Mouse (Mus musculus) MEL (cell line): ENCODE measurements around the gene Myo1e. TPM values are rescaled to one million over a fixed set of nuclear protein-coding genes. Genes with fewer than 3 reads are reported as not detected.

ENCODE experiments used
- DNase-seq: peaks from one replicate; pipeline ENCODE4 v3.0.0; 2011; ENCODE audit warnings: low read depth, low spot score
- H3K27ac ChIP-seq: 2 replicates; pipeline ENCODE4 v1.5.1; 2012; ENCODE audit warnings: low read depth, mild to moderate bottlenecking, control low read depth, low read length, moderate library complexity; ENCODE audit not compliant: control insufficient read depth
- H3K27me3 ChIP-seq, 2 experiments: fragments of 150-350 bp in 1 of 2; sonication (generic) in 1 of 2; 2 replicates each; pipeline ENCODE4 v1.6.1; 2012; ENCODE audit warnings: low read length in 2 of 2, mild to moderate bottlenecking in 2 of 2, improper control_type of control experiment in 1 of 2, moderate library complexity in 1 of 2; ENCODE audit not compliant: insufficient read depth in 2 of 2, control insufficient read depth in 1 of 2
- H3K36me3 ChIP-seq, 2 experiments: 2 replicates each; pipeline ENCODE4 v1.6.1; 2012 to 2014; ENCODE audit warnings: low read length in 2 of 2, improper control_type of control experiment in 1 of 2, inconsistent platforms in 1 of 2, mild to moderate bottlenecking in 1 of 2; ENCODE audit not compliant: insufficient read depth in 2 of 2, control insufficient read depth in 1 of 2
- H3K4me1 ChIP-seq, 2 experiments: fragments of 150-350 bp in 1 of 2; sonication (generic) in 1 of 2; 2 replicates each; pipeline ENCODE4 v1.6.1; 2012; ENCODE audit warnings: low read length in 2 of 2, improper control_type of control experiment in 1 of 2, mild to moderate bottlenecking in 1 of 2; ENCODE audit not compliant: insufficient read depth in 2 of 2, control insufficient read depth in 1 of 2
- H3K4me3 ChIP-seq, 2 experiments: fragments of 150-350 bp in 1 of 2; sonication (generic) in 1 of 2; 2 replicates each; pipeline ENCODE4 v1.5.1; 2012; ENCODE audit warnings: low read depth in 2 of 2, low read length in 2 of 2, mild to moderate bottlenecking in 2 of 2, moderate library complexity in 2 of 2, control low read depth in 1 of 2, improper control_type of control experiment in 1 of 2; ENCODE audit not compliant: control insufficient read depth in 1 of 2, insufficient read depth in 1 of 2
- H3K79me2 ChIP-seq: 2 replicates; pipeline ENCODE4 v1.6.1; 2012; ENCODE audit warnings: mild to moderate bottlenecking, low read length, moderate library complexity; ENCODE audit not compliant: control insufficient read depth, poor library complexity, insufficient read depth
- H3K9ac ChIP-seq: 2 replicates; pipeline ENCODE4 v1.6.1; 2012; ENCODE audit warnings: low read depth, mild to moderate bottlenecking, control low read depth, low read length, moderate library complexity; ENCODE audit not compliant: control insufficient read depth, poor library complexity, severe bottlenecking
- H3K9me3 ChIP-seq: fragments of 150-350 bp; sonication (generic); replicated peaks from 2 replicates; pipeline ENCODE4 v1.6.1; 2012; ENCODE audit warnings: mild to moderate bottlenecking, low read length, improper control_type of control experiment, moderate library complexity; ENCODE audit not compliant: insufficient read depth
- EP300 ChIP-seq, 2 experiments: IDR thresholded peaks; 2 replicates each; pipeline ENCODE4 v1.6.1; 2011; ENCODE audit warnings: improper control_type of control experiment in 2 of 2, low read length in 2 of 2, low read depth in 1 of 2, mild to moderate bottlenecking in 1 of 2
- ETS1 ChIP-seq: IDR thresholded peaks from 2 replicates; pipeline ENCODE4 v1.6.1; 2012; ENCODE audit warnings: low read depth, mild to moderate bottlenecking, inconsistent platforms, low read length, improper control_type of control experiment, moderate library complexity
- HCFC1 ChIP-seq: IDR thresholded peaks from 2 replicates; pipeline ENCODE4 v1.6.1; 2012; ENCODE audit warnings: low read depth, mild to moderate bottlenecking, inconsistent platforms, low read length, improper control_type of control experiment, moderate library complexity
- MAFK ChIP-seq: IDR thresholded peaks from 2 replicates; pipeline ENCODE4 v1.6.1; 2011; ENCODE audit warnings: low read depth, mild to moderate bottlenecking, low read length, improper control_type of control experiment, borderline replicate concordance
- MAX ChIP-seq: IDR thresholded peaks from 2 replicates; pipeline ENCODE4 v1.6.1; 2011; ENCODE audit warnings: low read length, improper control_type of control experiment
- MEF2A ChIP-seq: IDR thresholded peaks from 2 replicates; pipeline ENCODE4 v1.6.1; 2014; ENCODE audit warnings: low read depth, mild to moderate bottlenecking, inconsistent platforms, low read length, improper control_type of control experiment; ENCODE audit not compliant: poor library complexity, insufficient replicate concordance, severe bottlenecking; ENCODE audit errors: extremely low read depth
- NRF1 ChIP-seq: IDR thresholded peaks from 2 replicates; pipeline ENCODE4 v1.6.1; 2014; ENCODE audit warnings: low read depth, mild to moderate bottlenecking, inconsistent platforms, low read length, improper control_type of control experiment, moderate library complexity; ENCODE audit not compliant: poor library complexity, insufficient read depth, severe bottlenecking
- POLR2A ChIP-seq, 2 experiments: IDR thresholded peaks; 2 replicates each; pipeline ENCODE4 v1.6.1; 2011 to 2012; ENCODE audit warnings: low read length in 2 of 2, mild to moderate bottlenecking in 2 of 2, control low read depth in 1 of 2, improper control_type of control experiment in 1 of 2, low read depth in 1 of 2, moderate library complexity in 1 of 2; ENCODE audit not compliant: control insufficient read depth in 1 of 2, insufficient read depth in 1 of 2, poor library complexity in 1 of 2
- POLR2AphosphoS2 ChIP-seq: IDR thresholded peaks from 2 replicates; pipeline ENCODE4 v1.6.1; 2011; ENCODE audit warnings: low read length, improper control_type of control experiment
- POLR2AphosphoS5 ChIP-seq: IDR thresholded peaks from 2 replicates; pipeline ENCODE4 v1.6.1; 2012; ENCODE audit warnings: low read depth, borderline replicate concordance, mild to moderate bottlenecking, inconsistent platforms, low read length, moderate library complexity, mixed read lengths
- RAD21 ChIP-seq: IDR thresholded peaks from 2 replicates; pipeline ENCODE4 v1.6.1; 2011; ENCODE audit warnings: mild to moderate bottlenecking, low read depth, low read length, improper control_type of control experiment
- RCOR1 ChIP-seq: IDR thresholded peaks from 2 replicates; pipeline ENCODE4 v1.6.1; 2012; ENCODE audit warnings: low read depth, mild to moderate bottlenecking, inconsistent platforms, low read length, improper control_type of control experiment
- SIN3A ChIP-seq: IDR thresholded peaks from 2 replicates; pipeline ENCODE4 v1.6.1; 2012; ENCODE audit warnings: low read length, improper control_type of control experiment, inconsistent platforms
- USF2 ChIP-seq, 2 experiments: IDR thresholded peaks; 2 replicates each; pipeline ENCODE4 v1.6.1; 2011 to 2012; ENCODE audit warnings: improper control_type of control experiment in 2 of 2, low read length in 2 of 2, borderline replicate concordance in 1 of 2, inconsistent platforms in 1 of 2, low read depth in 1 of 2, mild to moderate bottlenecking in 1 of 2; ENCODE audit not compliant: insufficient read depth in 1 of 2
- ZKSCAN1 ChIP-seq: IDR thresholded peaks from 2 replicates; pipeline ENCODE4 v1.6.1; 2012; ENCODE audit warnings: low read depth, mild to moderate bottlenecking, inconsistent platforms, low read length, improper control_type of control experiment, moderate library complexity
- ZMIZ1 ChIP-seq: IDR thresholded peaks from 2 replicates; pipeline ENCODE4 v1.6.1; 2012; ENCODE audit warnings: low read depth, mild to moderate bottlenecking, inconsistent platforms, low read length, improper control_type of control experiment, moderate library complexity
- ZNF384 ChIP-seq: IDR thresholded peaks from 2 replicates; pipeline ENCODE4 v1.6.1; 2012; ENCODE audit warnings: low read depth, mild to moderate bottlenecking, inconsistent platforms, low read length, improper control_type of control experiment
- polyA plus RNA-seq, 2 experiments: library from polyadenylated mRNA; stranded (reverse) in 1 of 2; unstranded in 1 of 2; fragments of >175 nt in 1 of 2; fragments of >200 nt in 1 of 2; gene quantifications; 2 replicates each; pipeline versions ENCODE4 v1.2.1 to v1.2.4; 2012; ENCODE audit warnings: low replicate concordance in 2 of 2, low read depth in 1 of 2; ENCODE audit not compliant: insufficient read length in 2 of 2, insufficient read depth in 1 of 2, missing spikeins in 1 of 2
- total RNA-seq: library from RNA; depleted of rRNA; stranded (reverse); fragments of 300-350 nt; gene quantifications from 2 replicates; pipeline ENCODE4 v1.2.3, GENCODE M21; 2012

The Myo1e gene
- total and polyA plus RNA-seq, 3 experiments, result 4.9 to 7.8 TPM; not detected in 1

GRCm38 (mm10) chr9:70249881-70250681, 42.9 kb downstream of the Myo1e start:
- DNase-seq, result no peak
- Histone ChIP-seq H3K36me3 (no peaks in the 10 kb centered on the region), H3K27ac (no peak overlapping the region), H3K4me1 (no peaks in the 10 kb centered on the region), H3K9me3 (no peaks in the 10 kb centered on the region), H3K79me2 (no peaks in the 10 kb centered on the region), H3K4me3 (no peak overlapping the region), H3K27me3 (peaks cover 0 to under 1% of the 10 kb centered on the region in 2 experiments; a peak in 3 of 4 replicates), H3K9ac (no peak overlapping the region)
- no peak for TF ChIP-seq SIN3A
- TF ChIP-seq MAX, result no peak
- no peak for TF ChIP-seq MAFK
- no peak for TF ChIP-seq RCOR1
- TF ChIP-seq POLR2AphosphoS5, result no peak
- TF ChIP-seq ZKSCAN1, result no peak
- no peak for TF ChIP-seq USF2 (IDR thresholded peaks at IDR 0.05; ENCODE audit: borderline replicate concordance in 1 of 2, insufficient read depth in 1 of 2, low read depth in 1 of 2, low read length in 2 of 2)
- no peak for TF ChIP-seq EP300 (IDR thresholded peaks at IDR 0.05; ENCODE audit: low read depth in 1 of 2, low read length in 2 of 2)
- TF ChIP-seq RAD21, result no peak
- no peak for TF ChIP-seq ZNF384
- no peak for TF ChIP-seq ZMIZ1
- TF ChIP-seq ETS1, result no peak

GRCm38 (mm10) chr9:70251441-70251985, 44.4 kb downstream of the Myo1e start:
- Histone ChIP-seq H3K27ac (no peak overlapping the region), H3K36me3 (no peaks in the 10 kb centered on the region), H3K9ac (no peak overlapping the region), H3K4me1 (no peaks in the 10 kb centered on the region), H3K9me3 (no peaks in the 10 kb centered on the region), H3K27me3 (no peaks in the 10 kb centered on the region; a peak in 3 of 4 replicates), H3K79me2 (no peaks in the 10 kb centered on the region), H3K4me3 (no peak overlapping the region)
- no peak for TF ChIP-seq HCFC1
- TF ChIP-seq ZMIZ1, result no peak
- no peak for TF ChIP-seq NRF1
- TF ChIP-seq MEF2A, result no peak
- TF ChIP-seq POLR2AphosphoS2, result no peak
- no peak for TF ChIP-seq EP300 (IDR thresholded peaks at IDR 0.05; ENCODE audit: low read depth in 1 of 2, low read length in 2 of 2)
- TF ChIP-seq POLR2A (IDR thresholded peaks at IDR 0.05; ENCODE audit: control insufficient read depth in 1 of 2, insufficient read depth in 1 of 2, low read depth in 1 of 2, low read length in 2 of 2, poor library complexity in 1 of 2), result no peak
- no peak for DNase-seq
